Mouse (Mus musculus): ENCODE measurements at regions not wholly inside any gene's neighbourhood (a gene's known extent, or its start where the extent isn't known, plus 50 kb on each side); places are given as distances from the start of the nearest gene placed in this dataset.

GRCm38 (mm10) chr12:70616049-70616448 is 163.2 kb downstream of the Tmx1 start:
- Histone ChIP-seq H3K9me3 (ENCODE audit: control insufficient read depth, low read length) (no peaks in the 10 kb centered on the region), H3K4me3 (ENCODE audit: low read depth, low read length) (no peak overlapping the region), H3K4me2 (ENCODE audit: low read depth, low read length) (no peak overlapping the region), H3K9ac (replicated peaks; ENCODE audit: low read depth, low read length) (no peak overlapping the region), H3K36me3 (ENCODE audit: control insufficient read depth, insufficient read depth, low read length) (no peaks in the 10 kb centered on the region), H3K4me1 (ENCODE audit: control insufficient read depth, insufficient read depth, low read length) (no peaks in the 10 kb centered on the region), H3K27ac (ENCODE audit: low read depth, low read length) (no peak overlapping the region), H3K27me3 (ENCODE audit: control insufficient read depth, insufficient read depth, low read length) (no peaks in the 10 kb centered on the region)
- 73% methylated on average over 4 of the region's 4 CpGs for WGBS
- ATAC-seq (ENCODE audit: low read depth) = no peak

GRCm38 (mm10) chr12:70616487-70616886 is 163.6 kb downstream of the Tmx1 start:
- Histone ChIP-seq H3K4me3 (ENCODE audit: low read depth, low read length) (no peak overlapping the region), H3K27ac (ENCODE audit: low read depth, low read length) (no peak overlapping the region), H3K36me3 (ENCODE audit: control insufficient read depth, insufficient read depth, low read length) (no peaks in the 10 kb centered on the region), H3K9me3 (ENCODE audit: control insufficient read depth, low read length) (no peaks in the 10 kb centered on the region), H3K4me1 (ENCODE audit: control insufficient read depth, insufficient read depth, low read length) (no peaks in the 10 kb centered on the region), H3K9ac (replicated peaks; ENCODE audit: low read depth, low read length) (no peak overlapping the region), H3K4me2 (ENCODE audit: low read depth, low read length) (no peak overlapping the region), H3K27me3 (ENCODE audit: control insufficient read depth, insufficient read depth, low read length) (no peaks in the 10 kb centered on the region)
- WGBS = 37% methylated on average over 4 of the region's 4 CpGs
- no peak for ATAC-seq (ENCODE audit: low read depth)

- 83% methylated on average over 1 of the region's 1 CpGs for WGBS
- no peak overlapping the region for H3K27ac ChIP-seq (ENCODE audit: low read depth, low read length)
- no peak overlapping the region for H3K9ac ChIP-seq (replicated peaks; ENCODE audit: low read depth, low read length)
- H3K36me3 ChIP-seq (ENCODE audit: control insufficient read depth, insufficient read depth, low read length) = no peaks in the 10 kb centered on the region
- H3K4me2 ChIP-seq (ENCODE audit: low read depth, low read length) = no peak overlapping the region
- H3K4me1 ChIP-seq (ENCODE audit: control insufficient read depth, insufficient read depth, low read length) = no peaks in the 10 kb centered on the region
- H3K27me3 ChIP-seq (ENCODE audit: control insufficient read depth, insufficient read depth, low read length) = no peaks in the 10 kb centered on the region
- no peak overlapping the region for H3K4me3 ChIP-seq (ENCODE audit: low read depth, low read length)
- H3K9me3 ChIP-seq (ENCODE audit: control insufficient read depth, low read length) = no peaks in the 10 kb centered on the region
- no peak for ATAC-seq (ENCODE audit: low read depth)
Observed at GRCm38 (mm10) chr12:70617024-70617423, 164.1 kb downstream of the Tmx1 start.

GRCm38 (mm10) chr12:70617979-70618378 is 165.1 kb downstream of the Tmx1 start:
- Histone ChIP-seq H3K4me1 (ENCODE audit: control insufficient read depth, insufficient read depth, low read length) (no peaks in the 10 kb centered on the region), H3K4me3 (ENCODE audit: low read depth, low read length) (no peak overlapping the region), H3K9ac (replicated peaks; ENCODE audit: low read depth, low read length) (no peak overlapping the region), H3K27ac (ENCODE audit: low read depth, low read length) (no peak overlapping the region), H3K36me3 (ENCODE audit: control insufficient read depth, insufficient read depth, low read length) (no peaks in the 10 kb centered on the region), H3K27me3 (ENCODE audit: control insufficient read depth, insufficient read depth, low read length) (no peaks in the 10 kb centered on the region), H3K4me2 (ENCODE audit: low read depth, low read length) (no peak overlapping the region), H3K9me3 (ENCODE audit: control insufficient read depth, low read length) (no peaks in the 10 kb centered on the region)
- ATAC-seq (ENCODE audit: low read depth) = no peak
- WGBS = 88% methylated on average over 3 of the region's 3 CpGs

- no peak overlapping the region for H3K4me3 ChIP-seq (ENCODE audit: low read depth, low read length)
- no peak overlapping the region for H3K4me2 ChIP-seq (ENCODE audit: low read depth, low read length)
- no peaks in the 10 kb centered on the region for H3K9me3 ChIP-seq (ENCODE audit: control insufficient read depth, low read length)
- H3K27me3 ChIP-seq (ENCODE audit: control insufficient read depth, insufficient read depth, low read length) = no peaks in the 10 kb centered on the region
- no peak overlapping the region for H3K9ac ChIP-seq (replicated peaks; ENCODE audit: low read depth, low read length)
- H3K27ac ChIP-seq (ENCODE audit: low read depth, low read length) = no peak overlapping the region
- WGBS = 88% methylated on average over 2 of the region's 2 CpGs
- no peak for ATAC-seq (ENCODE audit: low read depth)
- H3K4me1 ChIP-seq (ENCODE audit: control insufficient read depth, insufficient read depth, low read length) = no peaks in the 10 kb centered on the region
- no peaks in the 10 kb centered on the region for H3K36me3 ChIP-seq (ENCODE audit: control insufficient read depth, insufficient read depth, low read length)
Observed at GRCm38 (mm10) chr12:70619436-70619835, 166.5 kb downstream of the Tmx1 start.

- no peak for ATAC-seq (ENCODE audit: low read depth)
Observed at GRCm38 (mm10) chr12:70622019-70622418, 169.1 kb downstream of the Tmx1 start.

GRCm38 (mm10) chr12:70624298-70624980 is 171.5 kb downstream of the Tmx1 start:
- no peaks in the 10 kb centered on the region for H3K27me3 ChIP-seq (ENCODE audit: control insufficient read depth, insufficient read depth, low read length)
- no peaks in the 10 kb centered on the region for H3K36me3 ChIP-seq (ENCODE audit: control insufficient read depth, insufficient read depth, low read length)
- 0 out of 2 replicates have a peak, but pooled peaks cover 3% of the 10 kb centered on the region for H3K4me1 ChIP-seq (ENCODE audit: control insufficient read depth, insufficient read depth, low read length)
- H3K9me3 ChIP-seq (ENCODE audit: control insufficient read depth, low read length) = no peaks in the 10 kb centered on the region
- 70% methylated on average over 9 of the region's 9 CpGs for WGBS
- ATAC-seq (ENCODE audit: low read depth) = no peak
- no peak overlapping the region for H3K4me3 ChIP-seq (ENCODE audit: low read depth, low read length)
- no peak overlapping the region for H3K27ac ChIP-seq (ENCODE audit: low read depth, low read length)
- H3K4me2 ChIP-seq (ENCODE audit: low read depth, low read length) = no peak overlapping the region
- no peak overlapping the region for H3K9ac ChIP-seq (replicated peaks; ENCODE audit: low read depth, low read length)

More at GRCm38 (mm10) chr12:70622019-70622418, 169.1 kb downstream of the Tmx1 start:
- H3K9me3 ChIP-seq (ENCODE audit: control insufficient read depth, low read length) = no peaks in the 10 kb centered on the region
- no peaks in the 10 kb centered on the region for H3K4me1 ChIP-seq (ENCODE audit: control insufficient read depth, insufficient read depth, low read length)
- no peak overlapping the region for H3K4me2 ChIP-seq (ENCODE audit: low read depth, low read length)
- H3K27ac ChIP-seq (ENCODE audit: low read depth, low read length) = no peak overlapping the region
- no peak overlapping the region for H3K4me3 ChIP-seq (ENCODE audit: low read depth, low read length)
- no peaks in the 10 kb centered on the region for H3K27me3 ChIP-seq (ENCODE audit: control insufficient read depth, insufficient read depth, low read length)
- no peak overlapping the region for H3K9ac ChIP-seq (replicated peaks; ENCODE audit: low read depth, low read length)
- no peaks in the 10 kb centered on the region for H3K36me3 ChIP-seq (ENCODE audit: control insufficient read depth, insufficient read depth, low read length)
- WGBS = 81% methylated on average over 4 of the region's 4 CpGs

GRCm38 (mm10) chr12:70627638-70628037 is 174.7 kb downstream of the Tmx1 start:
- H3K36me3 ChIP-seq (ENCODE audit: control insufficient read depth, insufficient read depth, low read length) = no peaks in the 10 kb centered on the region
- H3K9me3 ChIP-seq (ENCODE audit: control insufficient read depth, low read length) = no peaks in the 10 kb centered on the region
- no peak overlapping the region for H3K27ac ChIP-seq (ENCODE audit: low read depth, low read length)
- 39% methylated on average over 7 of the region's 7 CpGs for WGBS
- 0 out of 2 replicates have a peak, but pooled peaks cover 3% of the 10 kb centered on the region for H3K4me1 ChIP-seq (ENCODE audit: control insufficient read depth, insufficient read depth, low read length)
- H3K4me3 ChIP-seq (ENCODE audit: low read depth, low read length) = no peak overlapping the region
- H3K9ac ChIP-seq (replicated peaks; ENCODE audit: low read depth, low read length) = no peak overlapping the region
- no peaks in the 10 kb centered on the region for H3K27me3 ChIP-seq (ENCODE audit: control insufficient read depth, insufficient read depth, low read length)
- H3K4me2 ChIP-seq (ENCODE audit: low read depth, low read length) = no peak overlapping the region
- no peak for ATAC-seq (ENCODE audit: low read depth)

- no peak for ATAC-seq (ENCODE audit: low read depth)
- H3K27ac ChIP-seq (ENCODE audit: low read depth, low read length) = no peak overlapping the region
- H3K4me2 ChIP-seq (ENCODE audit: low read depth, low read length) = no peak overlapping the region
- H3K4me1 ChIP-seq (ENCODE audit: control insufficient read depth, insufficient read depth, low read length) = 0 out of 2 replicates have a peak, but pooled peaks cover 3% of the 10 kb centered on the region
- no peaks in the 10 kb centered on the region for H3K27me3 ChIP-seq (ENCODE audit: control insufficient read depth, insufficient read depth, low read length)
- H3K9me3 ChIP-seq (ENCODE audit: control insufficient read depth, low read length) = no peaks in the 10 kb centered on the region
- 79% methylated on average over 21 of the region's 21 CpGs for WGBS
- no peak overlapping the region for H3K9ac ChIP-seq (replicated peaks; ENCODE audit: low read depth, low read length)
- H3K36me3 ChIP-seq (ENCODE audit: control insufficient read depth, insufficient read depth, low read length) = no peaks in the 10 kb centered on the region
- H3K4me3 ChIP-seq (ENCODE audit: low read depth, low read length) = no peak overlapping the region
Observed at GRCm38 (mm10) chr12:70628384-70629365, 175.8 kb downstream of the Tmx1 start.

Data from neural tube, embryonic 14.5 days (tissue).